Mouse (Mus musculus) brain, embryonic 14.5 days (tissue): Measurements from ENCODE around the gene Hoxb7.

Experiments used
- CTCF ChIP-seq: fragments of 200-500 bp; IDR thresholded peaks from 2 replicates; pipeline ENCODE4 v1.5.1; 2012; ENCODE audit warnings: inconsistent platforms, mild to moderate bottlenecking, moderate library complexity, borderline replicate concordance; ENCODE audit not compliant: insufficient read depth, insufficient read length; ENCODE audit errors: extremely low read depth
- POLR2A ChIP-seq: fragments of 200-500 bp; IDR thresholded peaks from 2 replicates; pipeline ENCODE4 v1.6.1; 2012; ENCODE audit warnings: mild to moderate bottlenecking, inconsistent platforms, borderline replicate concordance; ENCODE audit not compliant: poor library complexity, insufficient read depth, insufficient read length, severe bottlenecking; ENCODE audit errors: extremely low read depth

DNA sequence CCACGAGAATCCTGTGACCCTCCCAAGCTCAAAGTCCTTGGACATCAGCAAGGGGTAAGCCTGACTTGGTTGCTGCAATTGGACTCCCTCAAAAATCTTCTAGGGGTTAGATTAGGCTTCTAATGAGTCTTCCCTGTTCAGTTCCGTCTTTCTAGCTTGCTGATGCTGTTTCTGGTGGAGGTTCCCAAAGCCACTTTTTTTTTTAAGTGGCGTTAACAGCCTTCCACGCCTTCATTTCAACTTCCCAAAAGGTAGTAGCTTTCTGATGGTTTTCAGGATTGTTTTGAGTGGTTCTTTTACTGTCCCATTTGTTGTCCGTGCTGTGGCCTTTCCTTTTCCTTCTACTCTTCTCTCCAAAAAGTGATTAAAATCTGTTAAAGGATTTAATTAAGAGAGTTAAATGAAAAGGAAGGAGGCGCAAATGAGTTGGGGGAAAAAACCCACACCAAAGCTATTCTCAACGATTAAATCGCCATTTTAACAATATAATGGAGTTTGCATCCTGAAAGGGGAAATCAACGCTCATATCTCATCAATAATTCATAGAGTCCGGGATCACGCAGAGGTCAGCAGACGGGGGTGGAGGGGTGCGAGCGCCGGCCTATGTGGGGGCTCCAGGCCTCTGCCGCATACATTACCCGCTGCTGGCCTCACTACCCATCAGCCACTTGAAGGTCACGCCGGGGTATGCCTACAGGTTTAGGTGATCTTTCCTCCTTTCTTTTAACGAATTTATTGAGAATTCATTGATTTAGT is 23.9 kb downstream of the Hoxb7 start:
- TF ChIP-seq CTCF (no peak), POLR2A (no peak)
